Mouse (Mus musculus): ENCODE results near the gene Rhbg. TPM values are rescaled to one million over a fixed set of nuclear protein-coding genes. Genes with fewer than 3 reads are reported as not detected.

The Rhbg gene
- polyA plus RNA-seq, 1 experiment from 2014 or later, result 7.7 TPM

DNA sequence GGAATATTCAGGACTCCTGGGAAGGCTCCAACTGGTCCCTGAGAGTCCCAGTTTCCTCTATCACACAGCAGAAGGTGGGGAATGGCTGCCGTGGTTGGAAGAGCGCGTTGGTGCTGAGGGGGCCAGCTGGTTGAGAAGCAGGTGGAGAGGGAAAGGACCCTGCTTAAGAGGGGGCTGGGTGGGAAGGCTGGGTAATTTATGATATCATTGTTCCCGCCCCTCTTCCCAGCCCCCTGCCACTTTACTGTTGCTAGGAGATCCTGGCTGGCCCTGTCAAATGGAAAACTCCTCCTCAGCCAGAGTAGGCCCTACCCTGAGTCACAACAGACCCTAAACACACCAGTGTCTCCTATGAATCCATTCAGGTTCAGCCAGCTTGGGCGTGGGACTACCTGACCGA is 26.5 kb downstream of the Rhbg start:
- Histone ChIP-seq H3K9ac (no peak overlapping the region), H3K4me1 (replicated peaks) (no peaks in the 10 kb centered on the region), H3K9me3 (replicated peaks) (no peaks in the 10 kb centered on the region), H3K4me3 (replicated peaks) (no peak overlapping the region), H3K27ac (replicated peaks) (no peak overlapping the region), H3K36me3 (replicated peaks) (no peaks in the 10 kb centered on the region), H3K27me3 (peaks cover 89% of the 10 kb centered on the region), H3K4me2 (no peak overlapping the region)
- 43% methylated on average over 6 of the region's 6 CpGs for WGBS (ENCODE audit: insufficient replicate concordance)
- no peak for ATAC-seq (ENCODE audit: insufficient read depth)

DNA sequence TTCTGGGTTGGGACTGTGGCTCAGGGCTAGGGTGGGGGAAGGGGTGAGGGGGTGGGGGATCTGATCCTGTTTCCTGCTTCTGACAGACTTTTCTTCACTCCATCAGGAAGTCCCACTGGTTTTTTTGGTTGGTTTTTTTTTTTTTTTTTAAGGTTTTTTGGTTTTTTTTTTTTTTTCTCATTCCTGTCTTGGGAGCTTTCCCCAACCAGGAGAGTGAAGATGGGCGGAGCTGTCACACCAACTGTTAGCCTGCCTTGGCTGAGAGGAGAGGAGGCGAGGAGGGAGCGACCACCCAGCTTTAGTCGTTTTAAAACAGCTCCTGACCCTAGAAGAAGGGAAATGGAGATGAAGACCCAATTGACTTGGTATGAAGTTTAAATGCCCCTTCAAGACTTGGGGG is 27.2 kb downstream of the Rhbg start:
- Histone ChIP-seq H3K4me1 (replicated peaks) (no peaks in the 10 kb centered on the region), H3K36me3 (replicated peaks) (no peaks in the 10 kb centered on the region), H3K27me3 (peaks cover 89% of the 10 kb centered on the region), H3K9ac (no peak overlapping the region), H3K4me3 (replicated peaks) (no peak overlapping the region), H3K4me2 (no peak overlapping the region), H3K9me3 (replicated peaks) (no peaks in the 10 kb centered on the region), H3K27ac (replicated peaks) (no peak overlapping the region)
- no peak for ATAC-seq (ENCODE audit: insufficient read depth)
- 19% methylated on average over 4 of the region's 4 CpGs for WGBS (ENCODE audit: insufficient replicate concordance)

DNA sequence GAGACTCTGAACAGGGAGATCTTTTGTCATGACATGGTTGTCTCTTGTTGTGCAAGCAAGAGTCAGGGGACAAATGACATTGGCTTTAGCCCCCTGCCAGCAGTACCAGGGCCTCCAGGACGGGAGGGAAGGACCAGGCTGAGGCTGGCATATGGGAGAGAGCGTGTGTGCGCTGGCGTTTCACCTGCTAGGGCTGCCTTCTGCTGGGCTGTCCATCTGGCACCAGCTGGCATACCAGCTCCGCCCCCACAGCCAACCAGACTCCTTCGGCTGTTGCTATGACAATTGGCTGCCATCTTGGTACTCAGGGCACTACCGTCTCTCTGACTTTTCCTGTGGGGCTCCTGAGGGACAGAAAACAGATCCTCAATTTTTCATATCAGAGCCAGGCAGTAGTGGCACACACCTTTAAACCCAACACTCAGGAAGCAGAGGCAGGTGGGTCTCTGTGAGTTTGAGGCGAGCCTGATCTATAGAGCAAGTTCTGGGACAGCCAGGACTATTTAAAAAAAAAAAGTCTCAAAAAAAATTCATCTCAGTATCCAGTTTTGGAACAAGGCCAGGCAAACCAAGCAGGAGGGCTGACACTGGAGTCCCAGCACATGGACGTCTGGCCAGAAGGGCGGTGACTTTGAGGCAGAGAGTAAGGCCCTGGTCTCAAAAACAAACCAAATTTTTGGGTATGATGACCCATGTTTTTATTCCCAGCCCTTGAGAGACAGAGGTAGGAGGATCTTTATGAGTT is 28.2 kb downstream of the Rhbg start:
- WGBS (ENCODE audit: insufficient replicate concordance), result 65% methylated on average over 10 of the region's 10 CpGs

DNA sequence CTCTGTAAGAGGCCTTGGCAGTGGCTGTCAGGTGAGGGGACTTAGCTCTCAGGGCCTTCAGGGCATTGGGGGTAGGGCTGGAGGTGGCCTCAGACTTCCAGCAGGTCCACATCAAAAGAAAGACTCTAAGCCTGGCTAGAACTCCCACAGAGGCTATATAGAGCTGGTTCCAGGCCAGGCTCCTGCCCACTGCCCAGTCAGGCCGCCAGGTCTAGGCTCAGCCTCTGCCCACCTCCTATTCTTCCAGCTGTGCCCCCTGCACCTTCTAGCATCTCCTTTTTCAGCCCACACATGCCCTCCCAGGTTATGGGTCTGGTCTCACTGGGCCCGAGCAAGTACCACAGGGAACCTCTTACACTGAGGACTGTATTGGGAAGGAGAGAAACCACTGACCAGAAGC is 29.6 kb downstream of the Rhbg start:
- ATAC-seq (ENCODE audit: insufficient read depth), result no peak
- H3K9me3 ChIP-seq (replicated peaks), result no peaks in the 10 kb centered on the region
- H3K4me1 ChIP-seq (replicated peaks), result no peaks in the 10 kb centered on the region
- no peak overlapping the region for H3K4me3 ChIP-seq (replicated peaks)
- no peak overlapping the region for H3K4me2 ChIP-seq
- no peak overlapping the region for H3K9ac ChIP-seq
- H3K36me3 ChIP-seq (replicated peaks), result no peaks in the 10 kb centered on the region
- 40% methylated on average over 2 of the region's 2 CpGs for WGBS (ENCODE audit: insufficient replicate concordance)
- no peak overlapping the region for H3K27ac ChIP-seq (replicated peaks)
- H3K27me3 ChIP-seq, result peaks cover 88% of the 10 kb centered on the region

More for the DNA sequence above, 28.2 kb downstream of the Rhbg start:
- no peak for ATAC-seq (ENCODE audit: insufficient read depth)
- peaks cover 88% of the 10 kb centered on the region for H3K27me3 ChIP-seq
- no peak overlapping the region for H3K4me2 ChIP-seq
- no peak overlapping the region for H3K27ac ChIP-seq (replicated peaks)
- no peaks in the 10 kb centered on the region for H3K36me3 ChIP-seq (replicated peaks)
- no peak overlapping the region for H3K9ac ChIP-seq
- H3K4me1 ChIP-seq (replicated peaks), result no peaks in the 10 kb centered on the region
- no peak overlapping the region for H3K4me3 ChIP-seq (replicated peaks)
- no peaks in the 10 kb centered on the region for H3K9me3 ChIP-seq (replicated peaks)

DNA sequence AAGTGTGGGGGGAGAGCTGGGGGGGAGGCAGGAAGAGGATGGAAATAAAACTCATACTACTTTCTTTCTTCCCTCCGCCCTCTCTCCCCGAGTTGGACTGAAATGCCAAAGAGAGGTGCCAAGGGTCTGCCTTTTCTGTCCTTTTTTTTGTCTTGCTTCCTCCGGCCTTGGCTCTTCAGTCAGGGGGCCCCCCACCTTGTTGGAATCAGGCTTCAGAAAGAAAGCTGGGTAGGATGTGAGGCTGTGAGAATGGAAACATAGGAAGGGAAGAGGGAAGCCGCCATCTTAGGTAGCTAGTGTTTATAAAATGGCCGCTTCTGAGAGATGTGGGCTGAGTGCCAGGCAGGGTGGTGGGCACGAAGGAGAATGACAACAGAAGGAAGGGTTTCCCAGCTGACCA is 32.1 kb downstream of the Rhbg start:
- ATAC-seq (ENCODE audit: insufficient read depth), result no peak
- Histone ChIP-seq H3K4me3 (replicated peaks) (no peak overlapping the region), H3K9ac (no peak overlapping the region), H3K27ac (replicated peaks) (no peak overlapping the region), H3K9me3 (replicated peaks) (no peaks in the 10 kb centered on the region), H3K4me1 (replicated peaks) (no peaks in the 10 kb centered on the region), H3K36me3 (replicated peaks) (no peaks in the 10 kb centered on the region), H3K4me2 (no peak overlapping the region), H3K27me3 (peaks cover 92% of the 10 kb centered on the region)
- WGBS (ENCODE audit: insufficient replicate concordance), result 59% methylated on average over 6 of the region's 6 CpGs

DNA sequence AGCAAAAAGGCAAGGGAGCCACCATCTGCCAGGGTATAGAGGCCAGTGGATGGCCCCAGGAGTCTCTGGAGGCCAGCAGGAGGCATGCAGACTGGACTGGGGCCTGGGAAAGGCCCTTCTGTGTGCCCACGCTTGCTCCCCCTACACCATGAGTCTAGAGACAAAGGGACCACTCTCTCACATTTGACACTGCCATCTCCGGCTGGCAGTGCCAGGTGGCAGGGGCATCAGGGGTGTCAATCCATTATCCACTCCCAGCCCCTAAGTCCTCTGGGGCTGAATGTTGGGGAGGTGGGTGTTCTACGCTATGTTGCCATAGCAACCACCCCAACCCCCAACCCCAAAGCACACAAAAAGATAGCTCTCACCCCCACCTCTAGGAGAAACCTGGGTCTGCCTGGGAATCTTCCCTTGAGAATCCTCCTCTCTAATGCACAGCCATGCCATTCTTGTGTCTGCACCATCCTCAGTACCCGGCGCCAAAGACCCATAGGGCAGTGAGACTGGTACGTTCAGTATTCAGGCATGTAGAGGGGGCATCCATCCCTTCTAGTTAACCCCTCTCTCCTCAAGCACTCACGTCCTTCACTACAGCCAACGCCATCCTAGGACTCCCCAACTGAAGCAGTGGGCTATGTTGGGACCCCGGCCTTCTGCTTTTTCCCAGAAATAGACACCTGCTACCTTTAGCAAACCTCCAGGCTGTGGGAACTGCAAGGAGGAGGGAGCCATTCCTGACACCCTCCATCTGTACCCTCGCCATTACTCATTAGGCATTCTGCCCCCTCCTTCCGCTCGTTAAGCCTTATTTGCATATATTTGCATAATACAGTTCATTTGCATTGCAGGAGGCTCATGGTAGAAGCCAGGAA is 32.8 kb downstream of the Rhbg start:
- Histone ChIP-seq H3K4me2 (no peak overlapping the region), H3K27ac (replicated peaks) (no peak overlapping the region), H3K9ac (no peak overlapping the region), H3K36me3 (replicated peaks) (no peaks in the 10 kb centered on the region), H3K9me3 (replicated peaks) (no peaks in the 10 kb centered on the region), H3K4me3 (replicated peaks) (no peak overlapping the region), H3K27me3 (peaks cover 97% of the 10 kb centered on the region), H3K4me1 (replicated peaks) (no peaks in the 10 kb centered on the region)
- ATAC-seq (ENCODE audit: insufficient read depth), result no peak
- 47% methylated on average over 12 of the region's 12 CpGs for WGBS (ENCODE audit: insufficient replicate concordance)

DNA sequence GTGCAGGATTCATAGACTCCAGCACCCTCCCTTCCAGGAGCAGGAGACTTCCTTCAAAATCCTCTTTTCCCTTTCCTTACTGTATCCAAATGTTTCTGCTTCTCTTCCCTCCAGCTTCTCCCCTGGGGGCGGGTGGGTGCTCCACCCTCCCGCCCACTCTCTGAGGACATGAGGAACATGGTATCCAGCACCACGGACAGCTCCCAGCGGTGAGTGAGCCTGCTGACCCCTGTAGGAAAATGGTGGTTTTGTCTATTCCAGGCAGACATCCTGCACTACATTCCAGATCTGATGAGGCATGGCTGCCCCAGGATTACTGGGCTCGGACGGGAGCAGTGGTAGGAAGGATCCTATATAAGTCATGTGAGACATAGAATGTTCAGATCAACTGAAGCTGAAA is 33.7 kb downstream of the Rhbg start:
- no peaks in the 10 kb centered on the region for H3K9me3 ChIP-seq (replicated peaks)
- no peak overlapping the region for H3K4me2 ChIP-seq
- H3K4me1 ChIP-seq (replicated peaks), result 0 out of 2 replicates have a peak, but pooled peaks cover 1% of the 10 kb centered on the region
- H3K9ac ChIP-seq, result no peak overlapping the region
- H3K27ac ChIP-seq (replicated peaks), result no peak overlapping the region
- ATAC-seq (ENCODE audit: insufficient read depth), result no peak
- peaks cover 97% of the 10 kb centered on the region for H3K27me3 ChIP-seq
- no peak overlapping the region for H3K4me3 ChIP-seq (replicated peaks)
- WGBS (ENCODE audit: insufficient replicate concordance), result 0% methylated on average over 6 of the region's 6 CpGs
- H3K36me3 ChIP-seq (replicated peaks), result no peaks in the 10 kb centered on the region

DNA sequence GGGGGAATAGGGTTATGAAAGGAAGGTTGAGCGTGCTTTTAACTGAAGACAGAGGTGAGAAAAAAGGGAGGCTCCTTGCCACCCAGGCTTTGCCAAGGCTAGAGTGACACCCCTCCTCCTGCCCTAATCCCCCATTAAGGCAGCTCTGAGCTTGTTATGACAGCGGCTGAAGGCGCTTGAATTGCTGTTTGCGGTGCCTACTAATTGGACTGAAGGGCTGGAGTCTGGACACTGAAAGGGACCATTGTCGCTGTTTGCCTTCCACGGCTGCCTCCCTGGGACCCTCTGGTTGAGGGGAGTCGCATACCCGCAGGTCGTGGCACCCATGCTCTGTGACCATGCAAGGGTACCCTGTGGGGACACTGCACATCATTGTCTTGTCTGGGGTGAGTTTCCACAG is 34.6 kb downstream of the Rhbg start:
- Histone ChIP-seq H3K4me2 (no peak overlapping the region), H3K27ac (replicated peaks) (no peak overlapping the region), H3K4me3 (replicated peaks) (no peak overlapping the region), H3K9me3 (replicated peaks) (no peaks in the 10 kb centered on the region), H3K9ac (no peak overlapping the region), H3K27me3 (peaks cover 97% of the 10 kb centered on the region), H3K4me1 (replicated peaks) (peaks cover 10% of the 10 kb centered on the region), H3K36me3 (replicated peaks) (no peaks in the 10 kb centered on the region)
- 22% methylated on average over 9 of the region's 9 CpGs for WGBS (ENCODE audit: insufficient replicate concordance)
- no peak for ATAC-seq (ENCODE audit: insufficient read depth)

DNA sequence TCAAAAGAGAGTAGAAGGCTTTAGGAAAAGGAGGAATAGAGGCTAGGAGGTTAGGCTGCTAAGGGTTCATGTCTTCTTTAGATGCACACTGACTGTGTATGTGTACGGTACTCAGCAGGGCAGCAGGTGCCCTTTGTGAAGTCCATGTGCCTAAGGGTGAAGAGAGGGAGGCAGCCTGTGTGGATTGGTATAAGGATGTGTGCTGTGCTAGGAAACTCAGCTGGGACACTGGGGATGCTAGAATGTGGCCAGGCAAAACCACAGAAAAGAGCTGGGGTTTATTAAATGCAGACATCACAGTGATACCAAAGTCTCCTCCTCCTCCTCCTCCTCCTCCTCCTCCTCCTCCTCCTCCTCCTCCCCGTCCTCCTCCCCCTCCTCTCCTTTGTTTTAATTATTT is 36.8 kb downstream of the Rhbg start:
- Histone ChIP-seq H3K9me3 (replicated peaks) (no peaks in the 10 kb centered on the region), H3K4me1 (replicated peaks) (peaks cover 23% of the 10 kb centered on the region), H3K27me3 (peaks cover 97% of the 10 kb centered on the region), H3K4me3 (replicated peaks) (no peak overlapping the region), H3K27ac (replicated peaks) (no peak overlapping the region), H3K4me2 (no peak overlapping the region), H3K36me3 (replicated peaks) (no peaks in the 10 kb centered on the region), H3K9ac (no peak overlapping the region)
- ATAC-seq (ENCODE audit: insufficient read depth), result no peak
- WGBS (ENCODE audit: insufficient replicate concordance), result 24% methylated on average over 2 of the region's 2 CpGs

DNA sequence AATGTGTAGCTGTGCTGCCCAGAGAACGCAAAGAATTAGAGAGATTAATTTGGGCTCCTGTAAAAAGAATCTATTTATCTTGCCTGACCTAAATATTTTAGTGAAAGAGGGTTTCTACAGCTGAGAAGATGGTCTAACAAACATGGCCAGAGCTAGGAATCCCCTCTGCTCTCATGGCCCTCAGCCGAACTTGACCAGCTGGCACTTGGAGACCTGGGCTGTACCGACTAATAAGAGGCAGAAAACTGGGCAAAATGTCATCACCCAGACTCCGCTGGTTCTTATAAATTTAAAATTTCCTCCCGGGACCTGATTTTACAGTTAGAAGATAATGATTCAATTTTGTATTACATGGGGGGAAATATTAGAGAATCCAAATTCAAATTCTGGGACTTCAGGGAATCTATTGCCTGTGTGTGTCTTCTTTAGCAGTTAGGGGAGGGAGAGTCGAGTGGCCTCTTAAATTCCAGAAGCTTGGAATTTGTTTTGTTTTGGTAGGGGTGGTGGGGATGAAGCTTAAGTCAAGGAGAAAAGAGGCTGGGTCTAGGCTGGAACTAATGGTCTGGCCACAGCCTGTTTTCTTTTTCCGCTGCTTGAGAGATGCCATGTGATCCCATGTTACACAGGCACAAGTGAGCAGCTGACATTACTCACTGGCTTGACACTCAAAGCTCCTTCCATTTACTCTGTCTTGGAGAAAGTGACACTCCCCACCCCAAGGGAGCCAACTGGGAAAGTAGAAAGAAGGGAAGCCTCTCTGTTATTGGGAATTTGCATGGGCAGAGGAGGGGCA is 37.8 kb downstream of the Rhbg start:
- Histone ChIP-seq H3K27ac (replicated peaks) (no peak overlapping the region), H3K9me3 (replicated peaks) (no peaks in the 10 kb centered on the region), H3K4me1 (replicated peaks) (peaks cover 23% of the 10 kb centered on the region), H3K36me3 (replicated peaks) (no peaks in the 10 kb centered on the region), H3K4me3 (replicated peaks) (no peak overlapping the region), H3K27me3 (peaks cover 98% of the 10 kb centered on the region), H3K9ac (no peak overlapping the region), H3K4me2 (no peak overlapping the region)
- WGBS (ENCODE audit: insufficient replicate concordance), result 12% methylated on average over 7 of the region's 7 CpGs
- ATAC-seq (ENCODE audit: insufficient read depth), result no peak

DNA sequence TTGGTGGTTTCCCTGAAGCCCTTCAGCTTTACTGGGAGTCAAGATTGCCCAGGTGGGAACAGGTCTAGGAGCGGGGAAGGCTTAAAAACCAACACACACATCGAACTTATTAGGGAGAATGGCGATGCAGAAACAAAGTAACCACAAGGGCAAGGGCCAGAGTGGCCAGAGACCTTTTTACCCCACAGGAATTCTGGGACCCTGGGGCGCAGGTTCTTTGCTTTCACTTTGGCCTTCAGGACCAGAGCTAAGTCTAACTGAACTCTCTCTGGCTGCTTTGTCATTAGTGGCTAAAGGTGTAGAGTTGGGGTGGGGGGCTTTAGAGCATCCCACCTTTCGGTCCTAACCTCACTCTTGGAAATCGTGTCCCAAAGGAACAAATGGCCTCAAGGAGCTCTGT is 38.4 kb downstream of the Rhbg start:
- peak overlapping the region; percentile 32; the same call in 1 of the 2 replicates for H3K4me3 ChIP-seq (replicated peaks)
- no peak for ATAC-seq (ENCODE audit: insufficient read depth)

More for the DNA sequence above, 38.4 kb downstream of the Rhbg start:
- Histone ChIP-seq H3K4me2 (peak overlapping the region; percentile 50; the same call in 1 of the 2 replicates), H3K27ac (replicated peaks) (no peak overlapping the region), H3K9ac (no peak overlapping the region), H3K36me3 (replicated peaks) (no peaks in the 10 kb centered on the region), H3K9me3 (replicated peaks) (no peaks in the 10 kb centered on the region), H3K4me1 (replicated peaks) (peaks cover 23% of the 10 kb centered on the region), H3K27me3 (peaks cover 98% of the 10 kb centered on the region)
- 6% methylated on average over 6 of the region's 6 CpGs for WGBS (ENCODE audit: insufficient replicate concordance)

Measured in liver, embryonic 15.5 days (tissue).